Mouse (Mus musculus) liver, embryonic 16.5 days (tissue): ENCODE measurements around the gene Anks3. TPM values are rescaled to one million over a fixed set of nuclear protein-coding genes. Genes with fewer than 3 reads are reported as not detected.
A peak's percentile ranks its signal among the peaks of the same experiment; 100 is the strongest.

Source experiments
- ATAC-seq: fragments of 200-750 bp; cut with Nextera tagmentation; 2 replicates; pipeline ENCODE4 v1.8.0; 2017; ENCODE audit warnings: low read depth, mild to moderate bottlenecking, moderate number of reproducible peaks, moderate library complexity
- H3K27ac ChIP-seq: fragments of 300-500 bp; sonication (generic); 2 replicates; pipeline ENCODE4 v1.5.1; 2014; ENCODE audit warnings: mild to moderate bottlenecking, low read length
- H3K27me3 ChIP-seq: fragments of 300-500 bp; sonication (generic); 2 replicates; pipeline ENCODE4 v1.6.1; 2014; ENCODE audit warnings: low read depth, low read length, mixed read lengths; ENCODE audit not compliant: control insufficient read depth, insufficient read depth
- H3K36me3 ChIP-seq: fragments of 300-500 bp; sonication (generic); 2 replicates; pipeline ENCODE4 v1.6.1; 2014; ENCODE audit warnings: mild to moderate bottlenecking; ENCODE audit not compliant: control insufficient read depth, insufficient read depth
- H3K4me1 ChIP-seq: fragments of 300-500 bp; sonication (generic); 2 replicates; pipeline ENCODE4 v1.6.1; 2014; ENCODE audit warnings: low read depth, low read length, mixed read lengths; ENCODE audit not compliant: control insufficient read depth
- H3K4me2 ChIP-seq: fragments of 300-500 bp; sonication (generic); 2 replicates; pipeline ENCODE4 v1.6.1; 2014; ENCODE audit warnings: low read depth, low read length, mixed read lengths
- H3K4me3 ChIP-seq: fragments of 300-500 bp; sonication (generic); 2 replicates; pipeline ENCODE4 v1.5.1; 2014; ENCODE audit warnings: low read depth, mild to moderate bottlenecking, low read length
- H3K9ac ChIP-seq: fragments of 300-500 bp; sonication (generic); 2 replicates; pipeline ENCODE4 v1.6.1; 2014; ENCODE audit warnings: low read depth, low read length
- H3K9me3 ChIP-seq: fragments of 300-500 bp; sonication (generic); replicated peaks from 2 replicates; pipeline ENCODE4 v1.6.1; 2016; ENCODE audit warnings: low read length; ENCODE audit not compliant: control insufficient read depth
- WGBS: fragments of 180-500 bp; shearing (Covaris S2); extraction: QIAGEN DNeasy Blood & Tissue Kit; methylation state at CpG from one replicate; pipeline ENCODE4 v1.1.7; 2014; ENCODE audit not compliant: insufficient replicate concordance; 5-methylcytosine and 5-hydroxymethylcytosine counted together
- polyA plus RNA-seq: library from polyadenylated mRNA; unstranded; fragments of >200 nt; fragmentation: Nextera tagmentation; extraction: Ambion mirVana; gene quantifications from 2 replicates; pipeline ENCODE4 v1.2.1, GENCODE M21; 2015

The Anks3 gene
- polyA plus RNA-seq, 1 experiment from 2014 or later: 16.5 TPM

GRCm38 (mm10) chr16:4922481-4922880 is 41.5 kb downstream of the Anks3 start:
- no peaks in the 10 kb centered on the region for H3K9me3 ChIP-seq
- H3K27ac ChIP-seq: no peak overlapping the region
- no peaks in the 10 kb centered on the region; the same call in 1 of the 2 replicates for H3K4me1 ChIP-seq
- no peak for ATAC-seq
- no peaks in the 10 kb centered on the region for H3K27me3 ChIP-seq
- no peak overlapping the region for H3K9ac ChIP-seq
- no peak overlapping the region for H3K4me3 ChIP-seq
- peaks cover 6% of the 10 kb centered on the region for H3K36me3 ChIP-seq
- 69% methylated on average over 6 of the region's 6 CpGs for WGBS
- H3K4me2 ChIP-seq: no peak overlapping the region

- no peaks in the 10 kb centered on the region for H3K9me3 ChIP-seq
- WGBS: 49% methylated on average over 4 of the region's 4 CpGs
- H3K4me2 ChIP-seq: no peak overlapping the region
- H3K4me1 ChIP-seq: no peaks in the 10 kb centered on the region
- no peak overlapping the region for H3K27ac ChIP-seq
- no peak overlapping the region for H3K4me3 ChIP-seq
- ATAC-seq: no peak
- no peak overlapping the region for H3K9ac ChIP-seq
- H3K27me3 ChIP-seq: no peaks in the 10 kb centered on the region
- H3K36me3 ChIP-seq: peaks cover 6% of the 10 kb centered on the region
These were observed 43.4 kb downstream of the Anks3 start for GRCm38 (mm10) chr16:4920556-4920955.

DNA sequence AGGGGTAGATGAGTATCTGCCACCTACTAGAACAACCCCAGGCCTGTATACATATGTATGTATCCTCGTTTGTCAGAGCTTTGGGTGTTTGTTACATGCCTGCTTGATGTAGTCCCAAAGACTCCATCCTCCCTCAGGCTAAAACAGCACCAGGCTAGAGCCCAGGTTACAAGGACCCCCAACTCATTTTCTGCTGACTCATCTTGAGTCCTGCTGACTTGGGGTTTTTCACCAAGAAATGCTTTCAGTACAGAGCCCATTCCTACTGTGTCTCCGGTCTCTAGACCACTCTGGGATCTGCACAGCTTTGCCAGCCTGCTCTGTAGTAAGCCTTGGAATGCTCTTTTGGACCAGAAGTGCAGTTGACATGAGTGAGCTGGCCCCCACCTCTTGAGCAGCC is 47.4 kb downstream of the Anks3 start:
- H3K27ac ChIP-seq: no peak overlapping the region
- H3K9ac ChIP-seq: no peak overlapping the region
- H3K36me3 ChIP-seq: peaks cover 5% of the 10 kb centered on the region; the same call in 1 of the 2 replicates
- no peaks in the 10 kb centered on the region for H3K27me3 ChIP-seq
- 60% methylated on average over 2 of the region's 2 CpGs for WGBS
- peaks cover 8% of the 10 kb centered on the region for H3K4me1 ChIP-seq
- H3K4me3 ChIP-seq: no peak overlapping the region
- ATAC-seq: no peak
- no peak overlapping the region for H3K4me2 ChIP-seq
- no peaks in the 10 kb centered on the region for H3K9me3 ChIP-seq

DNA sequence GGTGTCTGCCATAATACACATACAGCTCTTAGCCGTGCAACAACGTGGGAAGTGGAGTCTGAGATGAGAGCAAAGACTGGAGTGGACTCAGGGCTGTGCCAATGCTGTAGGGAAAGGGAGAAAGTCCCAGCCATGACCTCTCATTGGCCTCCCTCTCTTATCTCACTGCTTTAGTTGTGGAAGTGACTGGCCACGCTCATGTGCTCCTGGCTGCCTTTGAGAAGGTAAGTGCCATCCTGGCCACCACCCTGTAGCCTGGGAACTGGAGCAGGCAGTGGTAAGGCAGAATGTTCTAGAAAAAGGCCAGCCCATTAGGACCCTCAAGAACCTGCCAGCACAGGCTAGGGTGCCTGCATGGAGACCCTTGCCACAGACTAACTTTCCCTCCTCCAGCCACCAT is 48.1 kb downstream of the Anks3 start:
- Histone ChIP-seq H3K27me3 (no peaks in the 10 kb centered on the region), H3K4me3 (no peak overlapping the region)
- 53% methylated on average over 3 of the region's 3 CpGs for WGBS

GRCm38 (mm10) chr16:4913783-4914735 is 49.9 kb downstream of the Anks3 start:
- peak; percentile 49; the same call in 1 of the 2 replicates for ATAC-seq
- H3K27me3 ChIP-seq: no peaks in the 10 kb centered on the region
- H3K4me1 ChIP-seq: peaks cover 8% of the 10 kb centered on the region
- no peak overlapping the region for H3K4me3 ChIP-seq
- peaks cover 9% of the 10 kb centered on the region; the same call in 1 of the 2 replicates for H3K36me3 ChIP-seq
- WGBS: 31% methylated on average over 12 of the region's 12 CpGs
- H3K27ac ChIP-seq: peak overlapping the region; percentile 81; the same call in 1 of the 2 replicates
- no peaks in the 10 kb centered on the region for H3K9me3 ChIP-seq
- H3K9ac ChIP-seq: no peak overlapping the region
- H3K4me2 ChIP-seq: peak overlapping the region; percentile 2; the same call in 1 of the 2 replicates

More for the DNA sequence above, 48.1 kb downstream of the Anks3 start:
- H3K4me2 ChIP-seq: no peak overlapping the region
- H3K27ac ChIP-seq: no peak overlapping the region
- no peaks in the 10 kb centered on the region for H3K9me3 ChIP-seq
- H3K36me3 ChIP-seq: peaks cover 9% of the 10 kb centered on the region; the same call in 1 of the 2 replicates
- ATAC-seq: no peak
- H3K4me1 ChIP-seq: peaks cover 8% of the 10 kb centered on the region
- H3K9ac ChIP-seq: no peak overlapping the region

GRCm38 (mm10) chr16:4912907-4913782 is 50.9 kb downstream of the Anks3 start:
- H3K27ac ChIP-seq: peak overlapping the region; percentile 81
- H3K9me3 ChIP-seq: no peaks in the 10 kb centered on the region
- no peak overlapping the region for H3K9ac ChIP-seq
- peak; percentile 40 for ATAC-seq
- no peaks in the 10 kb centered on the region for H3K27me3 ChIP-seq
- peaks cover 9% of the 10 kb centered on the region; the same call in 1 of the 2 replicates for H3K36me3 ChIP-seq
- H3K4me1 ChIP-seq: peaks cover 10% of the 10 kb centered on the region
- H3K4me2 ChIP-seq: peak overlapping the region; percentile 2; the same call in 1 of the 2 replicates
- no peak overlapping the region for H3K4me3 ChIP-seq
- WGBS: 52% methylated on average over 11 of the region's 11 CpGs

DNA sequence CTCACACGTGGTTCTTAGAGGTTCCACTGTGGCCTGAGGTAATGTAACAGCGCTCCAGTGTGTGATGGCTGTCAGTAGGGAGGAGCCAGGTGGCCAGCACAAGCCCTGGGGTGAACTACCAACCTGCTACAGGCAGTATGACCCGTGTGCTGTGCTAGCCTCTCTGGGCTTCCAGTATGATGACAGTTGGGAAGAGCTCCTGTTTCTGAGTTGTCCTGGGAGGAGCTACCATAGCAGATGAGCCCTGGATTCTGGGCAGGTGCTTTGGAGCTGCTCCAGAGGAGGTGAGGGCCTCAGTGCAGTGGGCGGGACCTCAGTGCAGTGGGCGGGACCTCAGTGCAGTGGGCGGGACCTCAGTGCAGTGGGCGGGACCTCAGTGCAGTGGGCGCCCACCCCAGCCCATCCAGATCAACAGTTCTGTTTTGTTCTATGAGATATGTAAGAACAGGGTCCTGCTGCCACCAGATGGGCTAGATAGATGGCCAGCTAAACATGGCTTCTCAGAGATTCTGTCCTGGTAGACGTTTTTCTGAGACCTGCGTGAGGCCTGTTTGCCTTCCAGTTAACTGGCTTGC is 51.8 kb downstream of the Anks3 start:
- peaks cover 10% of the 10 kb centered on the region for H3K4me1 ChIP-seq
- no peak overlapping the region for H3K4me2 ChIP-seq
- H3K4me3 ChIP-seq: no peak overlapping the region
- H3K9ac ChIP-seq: no peak overlapping the region
- H3K9me3 ChIP-seq: no peaks in the 10 kb centered on the region
- H3K36me3 ChIP-seq: peaks cover 9% of the 10 kb centered on the region; the same call in 1 of the 2 replicates
- 56% methylated on average over 10 of the region's 10 CpGs for WGBS
- peak overlapping the region; percentile 81 for H3K27ac ChIP-seq
- no peak; the same call in 1 of the 2 replicates for ATAC-seq
- no peaks in the 10 kb centered on the region for H3K27me3 ChIP-seq

DNA sequence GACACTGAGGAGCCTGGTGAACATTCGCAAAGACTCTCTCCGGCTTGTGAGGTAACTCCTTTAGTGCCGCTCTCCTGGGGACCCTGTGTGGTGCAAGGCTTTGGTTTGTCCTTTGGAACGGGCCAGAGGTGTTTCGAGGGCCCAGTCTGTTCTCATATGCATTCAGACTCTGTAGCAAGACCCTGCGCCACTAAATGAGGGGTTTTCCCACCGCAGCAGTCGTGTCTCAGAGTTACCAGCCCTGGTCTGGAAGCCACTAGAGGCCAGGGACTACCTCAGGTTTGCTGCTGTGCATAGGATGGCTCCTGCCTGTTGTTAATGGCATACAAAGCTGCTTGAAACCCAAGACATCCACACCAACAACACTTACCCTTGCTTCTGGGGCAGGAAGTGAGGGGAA is 53.2 kb downstream of the Anks3 start:
- peaks cover 10% of the 10 kb centered on the region for H3K4me1 ChIP-seq
- no peak overlapping the region for H3K27ac ChIP-seq
- 81% methylated on average over 8 of the region's 8 CpGs for WGBS
- peaks cover 7% of the 10 kb centered on the region; the same call in 1 of the 2 replicates for H3K36me3 ChIP-seq
- no peak for ATAC-seq
- no peak overlapping the region for H3K4me3 ChIP-seq
- no peak overlapping the region for H3K9ac ChIP-seq
- no peaks in the 10 kb centered on the region for H3K9me3 ChIP-seq
- no peak overlapping the region for H3K4me2 ChIP-seq
- no peaks in the 10 kb centered on the region for H3K27me3 ChIP-seq
